Mouse (Mus musculus): Measurements from ENCODE around the gene B230217C12Rik. TPM values are rescaled to one million over a fixed set of nuclear protein-coding genes. Genes with fewer than 3 reads are reported as not detected.

B230217C12Rik gene
- polyA plus RNA-seq, 1 experiment from 2014 or later = 8.6 TPM

DNA sequence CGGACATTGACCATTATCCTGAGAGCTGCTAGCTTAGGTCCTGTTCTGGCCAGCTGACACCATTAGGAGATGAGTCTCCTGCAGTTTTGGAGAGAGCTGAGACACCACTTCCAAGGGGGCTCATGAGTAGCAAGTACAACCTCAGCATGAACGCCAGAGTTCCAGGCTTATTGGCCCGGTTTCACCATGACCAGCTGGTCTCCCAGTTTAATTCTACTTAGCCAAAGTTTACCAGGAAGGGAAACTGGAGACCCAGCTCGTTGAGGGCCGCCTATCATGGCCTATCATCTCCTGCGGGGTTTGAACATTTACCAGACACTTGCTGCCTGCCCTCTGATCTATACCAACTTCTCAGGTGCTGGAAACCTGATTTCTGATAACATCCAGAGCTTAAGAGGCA lies 33.0 kb upstream of the B230217C12Rik start:
- Histone ChIP-seq H3K4me1 (ENCODE audit: control insufficient read depth, insufficient read depth, low read length) (peaks cover 84% of the 10 kb centered on the region), H3K4me3 (ENCODE audit: low read length) (no peak overlapping the region), H3K27ac (ENCODE audit: low read depth, low read length) (peak overlapping the region; percentile 62), H3K9ac (ENCODE audit: low read depth, low read length) (no peak overlapping the region), H3K4me2 (replicated peaks; ENCODE audit: low read depth, low read length) (no peak overlapping the region), H3K9me3 (ENCODE audit: control insufficient read depth, low read length) (no peaks in the 10 kb centered on the region), H3K27me3 (ENCODE audit: control insufficient read depth, insufficient read depth, low read length) (no peaks in the 10 kb centered on the region), H3K36me3 (ENCODE audit: control insufficient read depth, insufficient read depth, low read length) (peaks cover 14% of the 10 kb centered on the region; the same call in 1 of the 2 replicates)
- 45% methylated on average over 6 of the region's 6 CpGs for WGBS
- no peak for ATAC-seq (ENCODE audit: low FRiP score, low TSS enrichment)

DNA sequence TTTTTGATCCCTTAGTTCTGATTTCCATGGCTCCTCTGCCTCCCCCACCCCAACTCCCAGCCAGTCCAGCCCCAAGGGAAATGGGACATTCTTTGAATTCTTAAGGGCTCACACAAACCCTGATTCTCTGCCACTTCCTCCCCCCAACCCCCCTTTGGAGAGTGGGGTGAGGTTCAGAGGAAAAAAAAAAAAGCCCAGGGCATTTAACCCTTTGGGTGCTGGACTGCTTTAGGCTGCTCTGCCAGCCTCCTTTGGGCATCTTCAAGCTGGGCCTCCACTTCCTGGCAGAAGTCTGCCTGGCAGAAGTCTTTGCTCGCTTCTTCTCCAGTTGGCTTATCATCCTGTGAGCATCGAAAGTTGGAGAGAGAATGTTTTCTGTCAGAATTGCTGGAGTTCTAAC lies 32.5 kb upstream of the B230217C12Rik start:
- no peak for ATAC-seq (ENCODE audit: low FRiP score, low TSS enrichment)
- Histone ChIP-seq H3K36me3 (ENCODE audit: control insufficient read depth, insufficient read depth, low read length) (peaks cover 14% of the 10 kb centered on the region; the same call in 1 of the 2 replicates), H3K9ac (ENCODE audit: low read depth, low read length) (no peak overlapping the region), H3K9me3 (ENCODE audit: control insufficient read depth, low read length) (no peaks in the 10 kb centered on the region), H3K4me2 (replicated peaks; ENCODE audit: low read depth, low read length) (no peak overlapping the region), H3K27me3 (ENCODE audit: control insufficient read depth, insufficient read depth, low read length) (no peaks in the 10 kb centered on the region), H3K27ac (ENCODE audit: low read depth, low read length) (peak overlapping the region; percentile 65), H3K4me3 (ENCODE audit: low read length) (no peak overlapping the region), H3K4me1 (ENCODE audit: control insufficient read depth, insufficient read depth, low read length) (peaks cover 89% of the 10 kb centered on the region)
- WGBS = 58% methylated on average over 2 of the region's 2 CpGs

DNA sequence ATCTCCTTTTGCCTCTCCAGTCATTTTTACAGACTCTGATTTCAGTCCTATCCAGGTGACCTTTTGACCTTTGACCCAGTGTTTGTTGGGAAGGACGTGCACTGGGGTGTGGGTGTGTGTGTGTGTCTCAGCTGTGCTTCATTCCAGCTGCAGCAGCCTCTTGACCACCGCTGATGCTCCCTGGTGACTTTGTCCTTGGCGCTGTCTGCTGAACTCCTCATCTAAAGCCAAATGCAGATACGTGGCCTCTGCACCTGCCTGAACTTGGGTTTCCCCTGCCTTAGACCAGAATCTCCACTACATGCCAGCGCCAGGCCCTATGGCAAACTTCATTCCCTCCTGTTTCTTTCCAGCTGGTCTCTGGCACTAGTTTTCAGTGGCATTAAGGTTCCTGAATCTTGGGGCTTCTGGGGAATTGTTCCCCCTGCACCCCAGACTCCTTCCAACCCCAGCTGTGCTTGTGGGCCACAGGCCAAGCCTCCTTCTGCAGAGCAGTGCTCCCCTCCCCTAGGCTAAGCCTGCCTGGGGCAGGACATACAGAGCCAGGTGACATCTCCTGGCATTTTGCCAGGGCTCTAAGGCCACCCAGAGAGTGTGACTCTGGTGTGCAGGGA lies 31.9 kb upstream of the B230217C12Rik start:
- Histone ChIP-seq H3K9ac (ENCODE audit: low read depth, low read length) (0 out of 2 replicates have a peak overlapping the region, but pooled peaks have one; percentile 24), H3K9me3 (ENCODE audit: control insufficient read depth, low read length) (no peaks in the 10 kb centered on the region), H3K27ac (ENCODE audit: low read depth, low read length) (peak overlapping the region; percentile 65; the same call in 1 of the 2 replicates), H3K4me1 (ENCODE audit: control insufficient read depth, insufficient read depth, low read length) (peaks cover 94% of the 10 kb centered on the region), H3K36me3 (ENCODE audit: control insufficient read depth, insufficient read depth, low read length) (peaks cover 20% of the 10 kb centered on the region; the same call in 1 of the 2 replicates), H3K4me2 (replicated peaks; ENCODE audit: low read depth, low read length) (no peak overlapping the region), H3K4me3 (ENCODE audit: low read length) (no peak overlapping the region), H3K27me3 (ENCODE audit: control insufficient read depth, insufficient read depth, low read length) (no peaks in the 10 kb centered on the region)
- ATAC-seq (ENCODE audit: low FRiP score, low TSS enrichment) = no peak
- WGBS = 54% methylated on average over 5 of the region's 5 CpGs

DNA sequence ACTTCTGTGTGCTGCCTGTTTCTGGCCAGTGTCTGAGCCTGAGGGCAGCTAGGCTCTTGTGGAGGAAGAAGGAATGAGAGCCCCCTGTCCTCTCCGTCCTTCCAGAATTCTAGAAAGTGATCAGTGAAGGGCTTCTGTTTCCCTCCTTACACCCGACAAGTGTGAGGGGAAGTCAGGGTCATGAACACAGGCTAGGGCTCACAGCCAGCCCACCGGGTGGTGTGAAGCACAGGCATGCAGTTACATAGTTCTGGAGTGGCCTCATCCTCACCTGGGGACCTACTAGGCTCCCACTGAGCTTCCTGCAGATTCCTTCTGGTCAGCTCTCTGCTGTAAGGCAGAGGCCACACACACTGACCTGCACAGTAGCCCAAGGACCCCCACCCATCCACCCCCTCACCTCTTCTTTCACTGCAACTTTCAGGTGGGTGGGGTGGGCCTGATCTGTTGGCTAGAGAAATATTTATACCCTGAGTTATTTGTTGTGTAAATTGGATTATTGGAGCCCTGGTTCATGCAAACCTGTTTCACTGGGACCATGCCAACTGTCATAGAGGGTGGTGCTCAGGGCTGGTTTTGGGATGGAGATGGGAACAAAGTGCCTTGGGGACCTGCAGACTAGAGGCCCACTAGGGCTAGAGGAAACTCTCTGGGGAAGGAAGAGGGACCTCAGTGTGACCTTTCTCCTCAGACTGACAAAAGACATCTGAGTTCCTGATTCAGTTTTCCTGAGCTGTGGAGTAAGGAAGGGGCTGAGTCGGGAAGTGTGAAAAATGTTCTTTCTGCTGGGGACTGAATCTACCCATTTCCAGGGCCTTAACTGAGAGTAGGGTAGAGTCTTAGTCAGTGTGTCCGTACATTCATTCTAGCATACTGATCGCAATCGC lies 31.1 kb upstream of the B230217C12Rik start:
- H3K4me3 ChIP-seq (ENCODE audit: low read length) = no peak overlapping the region
- peaks cover 26% of the 10 kb centered on the region; the same call in 1 of the 2 replicates for H3K36me3 ChIP-seq (ENCODE audit: control insufficient read depth, insufficient read depth, low read length)
- H3K4me2 ChIP-seq (replicated peaks; ENCODE audit: low read depth, low read length) = no peak overlapping the region
- WGBS = 68% methylated on average over 7 of the region's 7 CpGs
- H3K27me3 ChIP-seq (ENCODE audit: control insufficient read depth, insufficient read depth, low read length) = no peaks in the 10 kb centered on the region
- H3K27ac ChIP-seq (ENCODE audit: low read depth, low read length) = peak overlapping the region; percentile 63; the same call in 1 of the 2 replicates
- ATAC-seq (ENCODE audit: low FRiP score, low TSS enrichment) = no peak
- H3K9ac ChIP-seq (ENCODE audit: low read depth, low read length) = 0 out of 2 replicates have a peak overlapping the region, but pooled peaks have one; percentile 24
- peaks cover 93% of the 10 kb centered on the region for H3K4me1 ChIP-seq (ENCODE audit: control insufficient read depth, insufficient read depth, low read length)
- H3K9me3 ChIP-seq (ENCODE audit: control insufficient read depth, low read length) = no peaks in the 10 kb centered on the region

DNA sequence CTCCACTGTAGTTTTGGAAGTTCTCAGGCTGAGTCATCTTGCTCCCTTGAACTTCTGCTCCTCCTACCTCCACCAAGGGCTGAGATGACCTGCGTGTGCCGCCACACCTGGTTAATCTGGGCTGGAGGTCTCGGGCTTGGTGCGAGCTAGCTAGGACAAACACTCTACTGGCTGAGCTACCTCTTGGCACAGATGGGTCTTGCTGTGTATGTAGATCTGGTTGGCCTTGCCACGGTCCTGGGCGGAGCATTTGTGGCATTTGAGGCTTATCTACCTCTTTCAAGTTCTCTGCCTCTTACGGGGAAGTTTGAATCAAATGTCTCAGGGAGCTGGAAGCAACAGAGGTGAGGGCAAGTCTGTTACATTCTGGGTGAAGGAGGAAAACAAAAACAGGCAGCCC lies 30.2 kb upstream of the B230217C12Rik start:
- Histone ChIP-seq H3K4me1 (ENCODE audit: control insufficient read depth, insufficient read depth, low read length) (peaks cover 89% of the 10 kb centered on the region), H3K36me3 (ENCODE audit: control insufficient read depth, insufficient read depth, low read length) (peaks cover 31% of the 10 kb centered on the region), H3K4me3 (ENCODE audit: low read length) (no peak overlapping the region), H3K4me2 (replicated peaks; ENCODE audit: low read depth, low read length) (no peak overlapping the region), H3K27me3 (ENCODE audit: control insufficient read depth, insufficient read depth, low read length) (no peaks in the 10 kb centered on the region), H3K27ac (ENCODE audit: low read depth, low read length) (no peak overlapping the region), H3K9me3 (ENCODE audit: control insufficient read depth, low read length) (no peaks in the 10 kb centered on the region), H3K9ac (ENCODE audit: low read depth, low read length) (no peak overlapping the region)
- ATAC-seq (ENCODE audit: low FRiP score, low TSS enrichment) = no peak
- WGBS = 63% methylated on average over 7 of the region's 7 CpGs

DNA sequence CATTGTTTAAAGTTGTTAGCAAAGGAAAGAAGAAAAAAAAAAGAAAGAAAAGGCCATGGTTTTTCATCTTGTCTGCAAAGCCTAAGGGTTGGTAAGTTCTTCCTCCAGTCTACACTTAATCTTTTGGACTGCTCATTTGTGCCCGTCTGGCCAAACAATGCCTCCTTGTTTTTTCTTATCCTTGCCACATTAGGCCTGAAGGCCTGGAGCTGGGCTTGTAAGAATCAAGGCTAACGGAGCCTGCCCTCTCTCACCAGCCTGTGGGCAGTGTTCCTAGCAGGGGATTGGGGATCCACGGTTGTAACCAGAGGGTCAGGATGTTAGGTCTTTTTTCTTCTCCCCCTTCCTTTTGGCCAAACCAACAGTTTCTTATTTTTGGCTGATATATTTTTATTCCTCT lies 29.6 kb upstream of the B230217C12Rik start:
- peaks cover 37% of the 10 kb centered on the region for H3K36me3 ChIP-seq (ENCODE audit: control insufficient read depth, insufficient read depth, low read length)
- H3K9ac ChIP-seq (ENCODE audit: low read depth, low read length) = no peak overlapping the region
- H3K4me2 ChIP-seq (replicated peaks; ENCODE audit: low read depth, low read length) = no peak overlapping the region; the same call in 1 of the 2 replicates
- H3K4me1 ChIP-seq (ENCODE audit: control insufficient read depth, insufficient read depth, low read length) = peaks cover 87% of the 10 kb centered on the region
- ATAC-seq (ENCODE audit: low FRiP score, low TSS enrichment) = no peak
- no peaks in the 10 kb centered on the region for H3K27me3 ChIP-seq (ENCODE audit: control insufficient read depth, insufficient read depth, low read length)
- H3K9me3 ChIP-seq (ENCODE audit: control insufficient read depth, low read length) = no peaks in the 10 kb centered on the region
- no peak overlapping the region for H3K4me3 ChIP-seq (ENCODE audit: low read length)
- peak overlapping the region; percentile 4; the same call in 1 of the 2 replicates for H3K27ac ChIP-seq (ENCODE audit: low read depth, low read length)
- 55% methylated on average over 3 of the region's 3 CpGs for WGBS

DNA sequence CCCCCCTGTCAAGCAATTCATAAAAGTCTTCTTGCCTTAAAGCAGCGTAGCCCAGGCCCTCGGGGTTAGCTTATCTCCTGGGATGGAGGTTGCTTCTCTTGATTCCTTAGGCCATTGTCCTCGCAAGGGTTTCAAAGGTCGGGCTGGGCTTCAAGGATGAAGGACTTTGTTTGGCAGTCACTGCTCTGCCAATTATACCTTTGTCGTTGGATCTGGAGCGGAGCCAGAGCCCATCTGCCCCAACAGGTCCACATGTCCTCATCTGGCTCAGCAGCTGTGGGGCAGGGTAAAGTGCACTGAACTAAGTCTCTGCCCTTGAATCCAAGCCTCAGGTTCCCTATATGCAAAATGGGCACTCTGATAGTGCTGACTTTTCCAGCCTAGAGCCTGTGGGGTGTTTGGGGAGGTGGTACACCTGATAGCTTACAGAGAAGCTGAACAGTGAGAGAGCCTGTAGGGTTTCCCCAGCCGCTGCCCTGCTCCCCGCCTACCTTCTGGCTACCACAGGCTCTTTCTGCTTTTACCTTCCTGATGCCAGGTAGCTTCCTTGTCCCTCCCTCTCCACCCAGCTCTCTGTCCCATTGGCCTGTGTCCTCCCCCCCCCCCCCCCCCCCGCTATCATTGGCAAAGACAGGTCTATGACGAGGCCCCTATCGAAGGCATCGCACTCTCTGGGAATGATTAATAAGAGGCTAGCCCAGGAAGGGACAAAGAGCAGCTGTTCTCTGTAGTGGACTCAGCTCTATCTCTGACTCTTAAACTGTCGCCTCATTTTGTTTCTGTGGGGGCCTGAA lies 28.8 kb upstream of the B230217C12Rik start:
- Histone ChIP-seq H3K9me3 (ENCODE audit: control insufficient read depth, low read length) (no peaks in the 10 kb centered on the region), H3K4me2 (replicated peaks; ENCODE audit: low read depth, low read length) (peak overlapping the region; percentile 21; the same call in 1 of the 2 replicates), H3K4me3 (ENCODE audit: low read length) (no peak overlapping the region), H3K27me3 (ENCODE audit: control insufficient read depth, insufficient read depth, low read length) (no peaks in the 10 kb centered on the region), H3K36me3 (ENCODE audit: control insufficient read depth, insufficient read depth, low read length) (peaks cover 44% of the 10 kb centered on the region), H3K9ac (ENCODE audit: low read depth, low read length) (0 out of 2 replicates have a peak overlapping the region, but pooled peaks have one; percentile 1), H3K27ac (ENCODE audit: low read depth, low read length) (peak overlapping the region; percentile 79), H3K4me1 (ENCODE audit: control insufficient read depth, insufficient read depth, low read length) (peaks cover 86% of the 10 kb centered on the region)
- 0 out of 2 replicates have a peak, but pooled peaks have one; percentile 14 for ATAC-seq (ENCODE audit: low FRiP score, low TSS enrichment)
- 43% methylated on average over 12 of the region's 13 CpGs for WGBS

DNA sequence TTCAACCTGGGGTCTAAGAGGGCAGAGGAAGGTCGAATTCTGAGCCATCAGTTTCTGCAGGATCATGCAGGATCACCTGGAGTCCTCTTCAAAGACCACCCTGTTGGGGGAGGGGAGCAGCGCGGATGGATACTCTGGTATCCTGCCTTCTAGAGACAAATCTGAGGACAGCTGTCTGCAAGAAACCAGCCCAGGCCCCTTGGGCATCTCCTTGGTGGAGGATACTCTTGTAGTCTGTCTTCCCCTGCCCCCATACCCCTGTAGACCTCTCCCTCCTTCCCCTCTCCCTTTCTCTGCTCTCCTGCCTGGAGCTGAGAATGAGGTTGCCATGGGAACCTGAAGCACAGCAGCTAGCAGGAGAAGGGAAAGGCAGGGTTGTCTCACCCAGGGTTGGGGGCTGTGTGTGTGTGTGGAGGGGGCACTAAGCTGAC lies 28.1 kb upstream of the B230217C12Rik start:
- WGBS = 42% methylated on average over 3 of the region's 3 CpGs
- Histone ChIP-seq H3K27ac (ENCODE audit: low read depth, low read length) (peak overlapping the region; percentile 79), H3K4me1 (ENCODE audit: control insufficient read depth, insufficient read depth, low read length) (peaks cover 87% of the 10 kb centered on the region), H3K27me3 (ENCODE audit: control insufficient read depth, insufficient read depth, low read length) (no peaks in the 10 kb centered on the region), H3K4me2 (replicated peaks; ENCODE audit: low read depth, low read length) (no peak overlapping the region; the same call in 1 of the 2 replicates), H3K36me3 (ENCODE audit: control insufficient read depth, insufficient read depth, low read length) (peaks cover 43% of the 10 kb centered on the region), H3K9me3 (ENCODE audit: control insufficient read depth, low read length) (no peaks in the 10 kb centered on the region), H3K4me3 (ENCODE audit: low read length) (no peak overlapping the region), H3K9ac (ENCODE audit: low read depth, low read length) (no peak overlapping the region)
- peak; percentile 32; the same call in 1 of the 2 replicates for ATAC-seq (ENCODE audit: low FRiP score, low TSS enrichment)
